Mouse (Mus musculus) kidney, postnatal 0 days (tissue): ENCODE measurements at regions not wholly inside any gene's neighbourhood (a gene's known extent, or its start where the extent isn't known, plus 50 kb on each side); places are given as distances from the start of the nearest gene placed in this dataset.

Experiments
- ATAC-seq: fragments of 200-750 bp; cut with Nextera tagmentation; replicated peaks from 2 replicates; pipeline ENCODE4 v1.8.0; 2017; ENCODE audit warnings: low read depth, moderate number of reproducible peaks, moderate TSS enrichment, moderate library complexity; ENCODE audit not compliant: low FRiP score
- DNase-seq: peaks from one replicate; pipeline ENCODE4 v3.0.0-alpha.2; 2016; ENCODE audit warnings: low spot score
- H3K27ac ChIP-seq: fragments of 300-500 bp; sonication (generic); 2 replicates; pipeline ENCODE4 v1.5.1; 2014; ENCODE audit warnings: mild to moderate bottlenecking
- H3K27me3 ChIP-seq: fragments of 300-500 bp; sonication (generic); 2 replicates; pipeline ENCODE4 v1.6.1; 2014; ENCODE audit warnings: low read length, mixed read lengths; ENCODE audit not compliant: insufficient read depth
- H3K36me3 ChIP-seq: fragments of 300-500 bp; sonication (generic); 2 replicates; pipeline ENCODE4 v1.6.1; 2014; ENCODE audit warnings: low read length, mixed read lengths; ENCODE audit not compliant: insufficient read depth
- H3K4me1 ChIP-seq: fragments of 300-500 bp; sonication (generic); replicated peaks from 2 replicates; pipeline ENCODE4 v1.6.1; 2014; ENCODE audit warnings: antibody characterized with exemption, low read length, mixed read lengths; ENCODE audit not compliant: insufficient read depth
- H3K4me2 ChIP-seq: fragments of 300-500 bp; sonication (generic); 2 replicates; pipeline ENCODE4 v1.6.1; 2014; ENCODE audit warnings: mild to moderate bottlenecking, low read length, moderate library complexity, mixed read lengths
- H3K4me3 ChIP-seq: fragments of 300-500 bp; sonication (generic); replicated peaks from 2 replicates; pipeline ENCODE4 v1.5.1; 2014; ENCODE audit warnings: low read depth, low read length
- H3K9ac ChIP-seq: fragments of 300-500 bp; sonication (generic); 2 replicates; pipeline ENCODE4 v1.6.1; 2014; ENCODE audit warnings: low read depth, low read length
- H3K9me3 ChIP-seq: fragments of 300-500 bp; sonication (generic); replicated peaks from 2 replicates; pipeline ENCODE4 v1.6.1; 2016; ENCODE audit warnings: low read length, inconsistent platforms, mixed read lengths
- CTCF ChIP-seq: IDR thresholded peaks from 2 replicates; pipeline ENCODE4 v1.5.1; 2016; ENCODE audit warnings: antibody characterized with exemption, low read depth, mild to moderate bottlenecking, moderate library complexity
- WGBS: fragments of 180-500 bp; shearing (Covaris S2); extraction: QIAGEN DNeasy Blood & Tissue Kit; methylation state at CpG from one replicate; pipeline ENCODE4 v1.1.7; 2014; 5-methylcytosine and 5-hydroxymethylcytosine counted together

- no peak overlapping the region for H3K4me2 ChIP-seq
Measured at GRCm38 (mm10) chr6:67178531-67178930, 59.4 kb upstream of the Serbp1 start.

GRCm38 (mm10) chr6:67178101-67178500, 59.9 kb upstream of the Serbp1 start:
- H3K27ac ChIP-seq: no peak overlapping the region
- no peak overlapping the region for H3K4me2 ChIP-seq
- H3K9ac ChIP-seq: no peak overlapping the region
- 19% methylated on average over 1 of the region's 1 CpGs for WGBS
- H3K9me3 ChIP-seq: no peaks in the 10 kb centered on the region
- ATAC-seq (no peak), DNase-seq (no peak)
- no peaks in the 10 kb centered on the region for H3K4me1 ChIP-seq
- no peak overlapping the region for H3K4me3 ChIP-seq
- TF ChIP-seq CTCF: no peak
- H3K36me3 ChIP-seq: no peaks in the 10 kb centered on the region
- H3K27me3 ChIP-seq: no peaks in the 10 kb centered on the region

More at GRCm38 (mm10) chr6:67178531-67178930, 59.4 kb upstream of the Serbp1 start:
- no peak overlapping the region for H3K9ac ChIP-seq
- no peak for ATAC-seq
- no peak for DNase-seq
- H3K9me3 ChIP-seq: no peaks in the 10 kb centered on the region
- WGBS: 85% methylated on average over 4 of the region's 4 CpGs
- H3K4me3 ChIP-seq: no peak overlapping the region
- H3K4me1 ChIP-seq: no peaks in the 10 kb centered on the region
- no peak overlapping the region for H3K27ac ChIP-seq
- no peak for TF ChIP-seq CTCF
- no peaks in the 10 kb centered on the region for H3K27me3 ChIP-seq
- H3K36me3 ChIP-seq: no peaks in the 10 kb centered on the region

GRCm38 (mm10) chr6:67170674-67170946, 67.4 kb upstream of the Serbp1 start:
- Histone ChIP-seq H3K4me1 (0 out of 2 replicates have a peak, but pooled peaks cover 3% of the 10 kb centered on the region), H3K36me3 (no peaks in the 10 kb centered on the region), H3K4me3 (no peak overlapping the region), H3K9me3 (no peaks in the 10 kb centered on the region), H3K27ac (peak overlapping the region; percentile 7; the same call in 1 of the 2 replicates), H3K9ac (no peak overlapping the region), H3K4me2 (peak overlapping the region; percentile 31; the same call in 1 of the 2 replicates), H3K27me3 (no peaks in the 10 kb centered on the region)
- DNase-seq (no peak), ATAC-seq (no peak)
- TF ChIP-seq CTCF: no peak
- WGBS: 70% methylated on average over 5 of the region's 5 CpGs

GRCm38 (mm10) chr6:67169873-67170673, 67.9 kb upstream of the Serbp1 start:
- Histone ChIP-seq H3K27ac (peak overlapping the region; percentile 7; the same call in 1 of the 2 replicates), H3K9me3 (no peaks in the 10 kb centered on the region), H3K4me2 (peak overlapping the region; percentile 31; the same call in 1 of the 2 replicates), H3K4me1 (0 out of 2 replicates have a peak, but pooled peaks cover 3% of the 10 kb centered on the region), H3K27me3 (no peaks in the 10 kb centered on the region), H3K9ac (no peak overlapping the region), H3K36me3 (no peaks in the 10 kb centered on the region), H3K4me3 (no peak overlapping the region)
- TF ChIP-seq CTCF: peak; percentile 92
- WGBS: 49% methylated on average over 13 of the region's 13 CpGs
- peak; percentile 89 for ATAC-seq
- DNase-seq: peak; percentile 91

GRCm38 (mm10) chr6:67168803-67169202, 69.2 kb upstream of the Serbp1 start:
- Histone ChIP-seq H3K27me3 (no peaks in the 10 kb centered on the region), H3K9ac (peak overlapping the region; percentile 54; the same call in 1 of the 2 replicates), H3K27ac (peak overlapping the region; percentile 70; the same call in 1 of the 2 replicates), H3K4me3 (peak overlapping the region; percentile 40), H3K9me3 (no peaks in the 10 kb centered on the region), H3K4me2 (peak overlapping the region; percentile 58), H3K4me1 (0 out of 2 replicates have a peak, but pooled peaks cover 3% of the 10 kb centered on the region), H3K36me3 (no peaks in the 10 kb centered on the region)
- DNase-seq (no peak), ATAC-seq (no peak)
- WGBS: 34% methylated on average over 2 of the region's 2 CpGs
- no peak for TF ChIP-seq CTCF

GRCm38 (mm10) chr6:67168031-67168777, 69.8 kb upstream of the Serbp1 start:
- Histone ChIP-seq H3K4me3 (peak overlapping the region; percentile 40), H3K27me3 (no peaks in the 10 kb centered on the region), H3K36me3 (no peaks in the 10 kb centered on the region), H3K4me1 (0 out of 2 replicates have a peak, but pooled peaks cover 3% of the 10 kb centered on the region), H3K9ac (peak overlapping the region; percentile 54; the same call in 1 of the 2 replicates), H3K27ac (peak overlapping the region; percentile 70; the same call in 1 of the 2 replicates), H3K9me3 (no peaks in the 10 kb centered on the region), H3K4me2 (peak overlapping the region; percentile 58)
- TF ChIP-seq CTCF: no peak
- ATAC-seq: no peak; the same call in 1 of the 2 replicates
- 12% methylated on average over 11 of the region's 11 CpGs for WGBS
- peak; percentile 90 for DNase-seq
